Mouse (Mus musculus) mouse embryonic stem cell (cell line): ENCODE data around the gene Asic4.

Experiments used
- in situ Hi-C, 2 experiments: fragments of 300-500 bp; cut with MboI; formaldehyde crosslinking; loops; 1 replicate in 1 of 2; 3 replicates in 1 of 2; pipeline ENCODE4 v1.14.3; 2019 to 2020; ENCODE audit warnings: low sequenced_read_pairs in 2 of 2, low pct_unique_long_range_greater_than_20kb in 1 of 2, mixed read lengths in 1 of 2; ENCODE audit not compliant: unreplicated experiment in 1 of 2

The Asic4 gene

DNA sequence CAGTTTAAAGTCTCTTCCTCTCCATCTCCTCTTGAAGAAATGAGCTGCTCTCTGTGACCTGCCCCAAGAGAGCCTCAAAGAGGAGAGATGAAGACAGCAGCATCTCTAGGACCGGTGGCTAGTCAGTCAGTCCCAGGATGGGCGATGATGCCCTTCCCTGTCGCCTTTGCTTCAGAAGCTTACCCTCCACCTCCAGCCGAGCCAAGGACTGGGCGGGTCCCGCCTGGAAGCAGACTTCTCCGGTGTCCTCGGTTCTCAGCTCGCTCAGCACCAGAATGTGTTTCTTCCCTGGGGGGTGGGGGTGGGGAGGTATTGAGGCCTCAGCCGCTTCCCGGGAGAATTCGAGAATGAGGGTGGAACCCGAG lies 36.8 kb downstream of the Asic4 start:
- in situ Hi-C loops: no loop called here

DNA sequence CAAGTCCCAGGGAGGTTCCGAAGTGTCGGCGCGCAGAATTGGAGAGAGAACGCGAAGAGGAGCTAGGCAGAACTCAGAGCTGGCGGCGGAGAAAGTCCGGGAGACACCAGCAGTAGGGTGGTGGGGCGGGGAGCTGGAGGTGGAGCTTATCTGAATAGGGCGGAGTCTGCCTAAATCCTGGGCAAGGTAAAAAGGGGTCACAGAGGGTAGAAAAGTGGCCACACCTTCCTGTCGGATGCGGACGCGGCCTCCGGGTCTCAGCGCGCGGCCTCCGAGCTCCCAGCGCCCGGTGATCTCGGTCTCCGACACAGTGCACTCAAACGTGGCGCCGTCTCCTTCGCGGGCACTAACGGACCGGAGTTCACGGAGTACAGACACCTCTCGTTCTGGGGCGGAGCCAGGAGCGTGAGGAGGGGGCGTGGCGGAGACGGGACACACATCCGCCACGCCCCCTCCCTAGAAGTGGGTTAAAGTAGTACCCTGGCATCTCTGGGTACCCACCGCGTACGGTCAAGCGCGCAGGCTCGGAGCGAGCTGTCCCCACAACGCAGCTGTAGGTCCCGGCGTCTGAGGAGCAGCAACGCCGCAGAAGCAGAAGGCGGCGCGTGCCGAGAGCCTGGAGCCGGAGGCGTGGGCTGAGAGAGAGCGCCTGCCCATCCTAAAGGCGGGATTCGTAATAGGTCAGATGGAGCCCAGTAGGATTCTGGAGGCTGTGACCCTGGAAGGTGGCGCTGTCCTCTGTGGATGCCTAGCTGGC lies 37.3 kb downstream of the Asic4 start:
- in situ Hi-C loops: no loop called here

DNA sequence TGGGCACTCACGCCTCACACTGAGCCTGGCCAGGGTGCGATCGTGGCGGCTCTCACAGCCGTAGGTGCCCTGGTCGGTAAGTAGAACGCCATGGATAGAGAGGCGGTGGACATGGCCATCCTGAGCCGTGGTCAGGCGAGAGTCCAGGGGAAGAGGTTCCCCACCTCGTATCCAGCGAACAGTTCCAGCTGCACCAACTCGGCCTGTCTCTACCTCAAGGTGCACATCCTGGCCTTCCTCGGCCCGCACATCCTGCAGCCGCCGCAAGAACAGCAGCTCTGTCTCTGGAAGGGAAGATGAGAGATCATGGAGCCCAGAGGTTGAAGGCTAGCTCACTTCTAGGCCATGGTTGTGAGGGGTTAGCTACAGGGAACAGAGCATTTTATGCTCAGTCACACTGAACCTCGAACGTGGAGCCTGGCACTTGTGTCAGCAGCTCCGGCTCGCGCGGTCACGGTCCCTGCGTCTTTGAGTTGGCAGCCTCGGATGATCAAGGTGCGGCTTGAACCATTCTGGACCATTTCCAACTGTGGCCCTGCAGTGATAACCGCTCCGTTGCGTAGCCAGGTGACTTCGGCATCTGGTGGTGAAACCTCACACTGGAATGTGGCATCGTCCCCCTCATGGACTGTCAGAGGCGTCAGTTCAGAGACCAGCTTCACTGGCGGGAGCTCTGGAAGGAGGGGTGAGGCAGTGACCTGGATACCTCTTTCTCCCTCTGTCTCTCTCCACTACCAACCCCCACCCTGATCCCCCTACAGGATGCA lies 40.7 kb downstream of the Asic4 start:
- in situ Hi-C loops: no loop called here

DNA sequence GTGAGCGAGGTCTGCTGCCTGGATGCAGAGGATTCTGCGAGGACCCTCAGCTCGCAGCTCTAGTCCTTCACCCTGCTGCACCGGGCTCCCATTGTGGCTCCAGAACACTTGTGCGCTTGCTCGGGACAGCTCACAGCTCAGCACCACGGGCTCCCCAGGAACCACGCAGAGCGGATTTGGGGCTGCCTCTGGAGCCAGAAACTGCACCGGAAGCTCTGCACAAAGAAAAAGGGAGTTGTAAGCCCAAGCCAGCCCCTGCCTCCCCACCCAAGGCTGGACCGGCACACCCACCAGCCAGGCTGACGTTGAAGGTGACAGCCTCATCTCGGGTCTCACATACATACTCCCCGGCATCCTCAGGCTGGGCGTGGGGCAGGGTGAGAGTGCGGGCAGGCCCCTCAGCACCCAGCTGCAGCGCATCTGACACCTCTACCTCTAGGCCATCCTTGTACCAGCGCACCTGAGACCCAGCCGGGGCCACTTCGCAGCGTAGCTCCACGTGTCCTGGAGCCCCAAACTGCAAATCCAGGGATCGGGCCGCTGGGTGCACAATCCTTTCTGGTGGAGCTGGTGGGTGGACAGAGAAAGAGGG lies 42.4 kb downstream of the Asic4 start:
- in situ Hi-C loops: no loop called here

DNA sequence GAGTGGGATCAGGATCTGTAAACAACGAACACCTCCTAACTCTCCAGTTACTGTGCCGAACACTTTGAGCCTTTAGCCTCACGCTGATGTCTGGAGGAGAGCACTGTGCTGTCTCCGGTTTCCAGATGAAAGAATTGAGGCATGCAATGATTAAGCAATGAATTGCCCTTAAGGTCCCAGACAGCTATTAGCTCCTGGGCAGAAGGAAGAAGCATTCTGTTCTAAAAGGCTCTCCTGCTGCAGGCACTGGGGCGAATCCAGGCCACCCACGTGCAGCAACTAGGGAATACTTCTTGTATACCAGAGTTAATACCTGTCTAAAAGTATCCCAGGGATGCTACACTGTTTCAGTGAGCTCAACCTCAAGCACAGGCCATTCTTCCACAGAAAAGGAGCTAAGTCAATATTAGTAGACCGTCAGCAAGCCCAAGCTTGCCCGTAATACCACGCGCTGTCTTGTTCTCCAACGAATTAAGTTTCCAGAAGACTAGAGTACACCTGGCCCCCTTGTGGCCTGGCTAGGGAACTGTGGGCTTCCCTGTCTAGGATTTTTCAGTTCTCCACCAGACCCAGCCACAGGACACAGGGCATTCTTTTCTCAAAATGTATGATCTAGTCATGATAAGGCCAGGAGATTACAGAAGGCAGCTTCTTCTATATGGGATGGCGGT lies 44.8 kb downstream of the Asic4 start:
- in situ Hi-C loops: loop anchor here in 1 of 2 experiments (5.0 kb wide), 1 partner anchor 62 kb away; no protein-coding TSS in a partner anchor

DNA sequence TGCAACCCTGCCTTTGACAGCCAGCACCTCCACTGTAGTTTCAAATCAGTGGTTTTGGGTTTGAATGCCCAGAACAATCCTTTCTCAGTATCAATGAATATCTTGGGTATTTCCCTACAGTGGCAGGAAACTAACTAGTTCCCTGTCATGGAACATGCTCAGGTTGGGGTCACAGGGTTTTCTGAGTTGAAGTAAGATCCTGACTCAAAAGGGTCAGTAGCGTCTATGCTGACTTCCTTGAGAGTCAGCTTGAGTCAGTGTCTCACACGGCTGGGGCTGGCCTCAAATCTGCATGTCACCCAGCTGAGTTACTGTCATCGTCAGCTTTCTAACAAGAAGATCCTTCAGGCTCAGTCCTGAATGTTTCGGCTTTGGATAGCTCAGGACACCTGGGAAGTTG lies 48.7 kb downstream of the Asic4 start:
- in situ Hi-C loops: loop anchor here in 1 of 2 experiments (5.0 kb wide), 1 partner anchor 58 kb away; no protein-coding TSS in a partner anchor

DNA sequence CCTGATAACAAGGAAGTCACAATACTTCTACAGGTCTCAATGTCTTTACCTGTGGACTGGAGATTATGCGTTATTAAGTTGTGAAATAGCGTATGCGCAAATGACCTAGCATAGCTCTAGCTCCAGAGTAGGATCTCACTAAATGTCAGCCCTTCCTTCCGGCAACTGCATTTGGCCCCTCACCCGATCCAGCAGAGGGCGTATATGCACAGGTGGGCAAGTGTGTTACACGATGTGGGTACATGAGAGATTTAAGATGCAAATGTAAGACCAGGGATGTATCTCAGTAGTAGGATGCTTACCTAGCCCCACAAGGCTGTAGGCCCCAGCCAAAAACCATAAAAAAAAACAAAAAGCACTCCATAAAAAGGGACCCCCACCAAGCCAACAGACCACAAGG lies 49.2 kb downstream of the Asic4 start:
- in situ Hi-C loops: loop anchor here in 1 of 2 experiments (5.0 kb wide), 1 partner anchor 58 kb away; no protein-coding TSS in a partner anchor

DNA sequence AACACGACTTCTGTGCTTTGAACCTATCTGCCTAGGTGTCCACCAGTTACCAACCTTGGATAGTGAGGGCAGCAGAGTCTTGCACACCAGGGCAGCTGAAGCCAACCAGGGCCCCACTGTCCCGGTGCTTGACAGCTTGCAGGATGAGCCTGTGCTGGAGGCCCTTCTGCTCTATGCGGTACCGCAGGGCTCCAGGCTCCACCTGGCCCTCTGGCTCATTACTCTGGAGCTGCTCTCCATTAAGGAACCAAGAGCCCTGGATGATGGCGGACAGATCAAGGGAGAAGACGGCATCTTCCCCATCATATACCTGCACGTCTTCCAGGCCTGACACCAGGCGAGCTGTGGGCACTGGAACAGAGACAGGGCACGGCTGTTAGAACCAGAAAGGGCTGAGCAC lies 51.7 kb downstream of the Asic4 start:
- in situ Hi-C loops: no loop called here

DNA sequence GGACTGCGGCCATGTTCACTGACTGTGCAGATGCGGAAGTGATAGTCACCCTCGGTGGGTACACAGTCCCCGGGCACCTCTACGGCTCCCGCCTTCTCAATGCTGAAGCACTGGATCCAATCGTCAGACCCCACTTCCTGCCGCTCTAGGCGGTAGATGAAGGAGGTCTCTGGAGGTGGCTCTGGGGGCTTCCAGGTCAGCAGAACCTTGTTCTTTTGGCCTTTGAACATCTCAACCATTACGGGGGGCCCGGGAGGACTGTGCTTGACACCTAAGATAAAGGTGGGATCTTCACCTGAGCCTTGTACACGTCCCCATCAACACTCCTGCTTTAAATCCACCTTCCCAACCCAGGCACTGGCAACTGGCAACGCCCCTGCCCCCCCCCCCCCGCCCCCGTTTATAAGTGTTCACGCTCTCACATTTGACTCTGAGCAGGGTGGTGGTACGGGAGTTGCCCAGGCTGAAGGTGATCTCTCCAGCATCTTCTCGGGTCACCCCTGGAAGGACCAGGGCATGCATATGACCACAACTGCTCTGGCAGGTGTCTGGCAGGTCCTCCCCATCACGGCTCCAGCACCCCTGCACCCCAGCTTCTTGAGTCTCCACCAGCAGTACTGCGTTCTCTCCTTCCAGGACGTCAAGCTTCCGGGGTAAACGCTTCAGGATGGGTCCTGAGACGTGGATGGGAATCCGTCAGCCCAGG lies 52.9 kb downstream of the Asic4 start:
- in situ Hi-C loops: no loop called here

DNA sequence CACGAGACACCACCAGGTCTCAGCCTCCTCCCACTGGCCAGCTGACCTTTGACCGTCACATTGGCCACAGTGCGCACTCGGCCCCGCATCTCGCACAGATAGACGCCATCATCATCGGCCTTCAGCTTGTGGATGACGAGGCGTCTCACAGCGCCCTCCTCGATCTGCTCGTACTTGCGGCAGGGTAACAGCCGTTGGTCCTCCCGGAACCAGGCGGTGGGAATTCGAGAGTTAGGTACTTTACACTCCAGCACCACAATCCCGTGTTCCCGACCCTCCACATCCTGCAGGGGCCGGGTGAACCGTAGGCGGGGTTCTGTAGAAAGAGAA lies 53.4 kb downstream of the Asic4 start:
- in situ Hi-C loops: no loop called here

DNA sequence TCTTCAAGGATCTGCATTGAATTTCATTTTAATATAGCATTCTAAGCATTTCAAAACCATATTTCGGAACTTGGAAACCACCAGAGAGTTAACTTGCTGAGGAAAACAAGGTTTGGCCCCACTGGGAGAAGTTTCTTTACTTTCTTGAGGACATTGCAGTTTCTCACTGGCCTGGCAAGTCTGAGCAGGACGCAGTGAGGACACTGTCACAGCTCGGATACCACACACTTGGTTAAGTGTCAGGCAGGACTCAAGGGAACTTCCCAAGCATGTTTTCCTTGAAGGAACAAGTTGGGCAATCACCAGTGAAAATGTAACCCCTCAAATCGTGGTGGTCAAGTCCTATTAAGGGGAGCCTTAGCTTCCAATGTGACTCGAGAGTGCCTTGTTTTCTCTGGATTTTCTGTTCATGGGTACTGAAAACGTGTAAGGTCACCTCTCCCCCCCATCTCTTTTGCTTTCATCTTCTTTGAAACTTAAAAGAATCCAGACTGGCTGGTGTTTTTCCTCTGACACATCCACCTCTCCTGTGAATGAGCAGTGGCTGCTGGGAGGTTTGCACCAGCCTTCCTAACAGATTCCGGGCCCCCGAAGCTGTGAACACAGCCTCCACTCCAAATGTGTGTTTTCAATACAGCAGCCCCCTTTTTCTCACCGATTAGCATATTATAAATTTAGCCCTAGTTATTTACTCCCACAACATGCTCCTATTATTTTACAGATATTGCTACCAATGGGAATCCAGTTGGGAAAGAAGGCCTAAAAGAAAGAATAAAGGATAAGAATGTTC lies 54.2 kb downstream of the Asic4 start:
- in situ Hi-C loops: no loop called here

DNA sequence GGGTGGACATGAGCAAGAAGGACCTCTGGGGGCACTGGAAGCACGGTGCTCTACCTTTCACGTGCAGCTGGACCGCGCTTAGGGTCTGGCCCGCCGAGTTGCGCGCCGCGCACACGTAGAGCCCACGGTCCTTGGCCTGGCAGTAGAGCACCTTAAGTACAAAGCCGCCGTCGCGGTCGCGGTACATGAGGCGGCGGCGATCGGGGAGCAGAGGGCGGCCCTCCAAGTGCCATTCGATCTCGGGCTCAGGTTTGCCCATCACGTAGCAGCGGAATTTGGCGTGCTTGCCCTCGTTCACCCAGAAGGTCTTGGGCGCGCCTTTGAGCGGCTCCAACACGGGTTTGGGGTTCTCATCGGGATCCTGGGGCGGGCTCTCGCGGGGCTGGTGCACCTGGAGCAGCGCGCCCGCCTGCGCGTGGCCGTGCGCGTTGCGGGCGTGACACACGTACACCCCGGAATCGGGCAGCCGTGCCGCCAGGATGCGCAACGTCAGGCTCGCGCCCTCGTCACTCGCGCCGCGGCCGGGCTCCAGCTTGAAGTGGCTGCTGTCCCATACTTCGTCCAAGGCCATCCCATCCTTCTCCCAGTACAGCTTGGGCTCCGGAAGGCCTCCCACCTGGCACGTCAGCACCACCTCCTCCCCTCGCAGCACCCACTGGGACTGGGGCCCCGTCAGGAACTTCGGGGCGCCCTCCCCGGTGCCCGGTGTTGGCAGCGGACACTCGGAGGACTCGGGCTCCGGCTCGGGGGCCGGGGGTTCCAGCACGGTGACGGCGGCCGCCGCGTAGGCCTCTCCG lies 55.1 kb downstream of the Asic4 start:
- in situ Hi-C loops: no loop called here

DNA sequence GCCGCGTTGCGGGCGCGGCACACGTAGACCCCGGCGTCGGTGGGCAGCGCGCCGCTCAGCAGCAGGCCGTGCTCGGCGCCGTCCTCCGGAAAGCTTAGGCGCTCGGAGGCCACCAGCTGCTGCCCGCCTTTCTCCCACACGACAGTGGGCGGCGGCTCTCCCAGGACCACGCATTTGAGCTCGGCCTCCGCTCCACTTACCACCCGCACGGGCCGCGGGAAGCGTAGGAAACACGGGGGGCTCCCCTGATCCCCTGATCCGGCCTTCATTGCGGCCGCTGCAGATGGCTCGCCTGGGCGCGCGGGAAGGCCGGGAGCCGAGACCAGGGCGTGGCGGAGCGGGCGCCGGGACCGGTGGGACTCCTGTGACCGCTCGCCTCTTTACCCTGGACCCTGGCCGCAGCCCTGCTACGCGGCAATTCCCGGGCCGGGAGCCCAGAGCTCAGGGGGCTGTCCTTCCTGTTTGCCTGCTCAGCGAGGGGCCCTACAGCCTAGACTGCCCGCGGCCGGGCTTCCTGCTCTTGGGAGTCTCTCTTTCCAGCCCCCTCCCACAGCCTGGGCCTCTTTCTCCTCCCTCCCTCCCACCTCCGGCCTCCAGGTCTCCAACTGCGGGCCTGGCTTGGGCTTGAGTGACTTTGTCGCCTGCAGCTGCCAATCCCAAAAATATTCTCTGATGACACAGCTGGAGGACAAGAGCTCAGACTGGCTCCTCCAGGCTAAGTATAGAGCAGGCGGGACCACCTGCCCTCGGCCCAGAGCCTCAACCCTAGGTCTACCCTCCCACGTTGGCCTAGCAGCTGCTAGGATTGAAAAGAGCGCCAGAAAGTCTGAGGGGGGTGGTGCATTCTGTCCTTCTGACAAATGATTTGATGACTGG lies 56.0 kb downstream of the Asic4 start, which contains the start of gene Obsl1:
Gene Obsl1 (minus strand): TSS at position 497 of the 876 bp plus-strand sequence.
- in situ Hi-C loops: no loop called here

DNA sequence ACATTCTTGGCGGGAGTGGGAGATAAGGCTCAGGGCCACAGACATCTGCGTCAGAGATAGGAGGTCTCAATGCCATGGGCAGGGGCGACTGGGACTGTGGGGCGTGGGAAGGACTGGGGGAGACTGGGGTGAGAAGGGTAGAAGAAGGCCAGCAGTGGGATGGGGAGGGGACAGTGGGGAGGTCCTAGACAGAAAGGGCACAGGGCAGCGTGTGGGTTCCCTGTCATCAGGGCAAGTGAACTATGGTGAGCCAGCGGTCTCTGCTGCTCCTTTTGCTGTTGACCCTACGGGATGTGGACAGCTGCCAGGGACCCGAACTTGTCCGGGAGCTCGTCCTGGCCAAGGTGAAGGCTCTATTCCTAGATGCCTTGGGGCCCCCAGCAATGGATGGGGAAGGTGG lies 56.8 kb downstream of the Asic4 start, which contains the start of gene Inha:
Gene Inha (plus strand): TSS at position 72 of the 400 bp plus-strand sequence.
- in situ Hi-C loops: no loop called here

DNA sequence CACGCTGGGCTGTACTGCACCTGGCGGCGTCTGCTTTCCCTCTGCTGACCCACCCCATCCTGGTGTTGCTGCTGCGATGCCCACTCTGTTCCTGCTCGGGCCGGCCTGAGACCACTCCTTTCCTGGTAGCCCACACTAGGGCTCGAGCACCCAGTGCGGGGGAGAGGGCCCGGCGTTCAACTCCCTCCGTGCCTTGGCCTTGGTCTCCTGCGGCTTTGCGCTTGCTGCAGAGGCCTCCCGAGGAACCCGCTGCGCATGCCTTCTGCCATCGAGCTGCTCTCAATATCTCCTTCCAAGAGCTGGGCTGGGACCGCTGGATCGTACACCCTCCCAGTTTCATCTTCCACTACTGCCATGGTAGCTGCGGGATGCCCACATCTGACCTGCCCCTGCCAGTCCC lies 59.4 kb downstream of the Asic4 start:
- in situ Hi-C loops: no loop called here

DNA sequence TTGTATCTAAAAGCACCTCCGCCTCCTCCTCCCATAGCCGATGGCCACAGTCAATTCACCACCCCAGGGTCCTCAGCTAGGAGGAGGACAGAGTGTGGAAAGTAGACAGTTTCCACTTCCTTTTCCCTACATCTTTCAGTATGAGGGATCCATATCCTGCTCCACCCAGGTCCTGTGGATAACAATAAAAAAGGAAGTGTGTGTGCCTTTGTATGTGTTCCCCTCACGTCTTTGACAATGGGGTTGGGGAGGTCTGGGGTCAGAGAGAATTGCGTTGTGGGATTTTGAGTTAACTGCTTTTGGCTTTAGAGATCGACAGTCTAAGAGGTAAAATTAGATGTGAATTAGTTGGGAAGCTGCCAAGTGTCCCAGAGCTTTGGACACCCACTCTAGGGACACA lies 59.9 kb downstream of the Asic4 start:
- in situ Hi-C loops: no loop called here
